1 mouse cellular context compared by ENCODE assay signal in the genomic region with DNA sequence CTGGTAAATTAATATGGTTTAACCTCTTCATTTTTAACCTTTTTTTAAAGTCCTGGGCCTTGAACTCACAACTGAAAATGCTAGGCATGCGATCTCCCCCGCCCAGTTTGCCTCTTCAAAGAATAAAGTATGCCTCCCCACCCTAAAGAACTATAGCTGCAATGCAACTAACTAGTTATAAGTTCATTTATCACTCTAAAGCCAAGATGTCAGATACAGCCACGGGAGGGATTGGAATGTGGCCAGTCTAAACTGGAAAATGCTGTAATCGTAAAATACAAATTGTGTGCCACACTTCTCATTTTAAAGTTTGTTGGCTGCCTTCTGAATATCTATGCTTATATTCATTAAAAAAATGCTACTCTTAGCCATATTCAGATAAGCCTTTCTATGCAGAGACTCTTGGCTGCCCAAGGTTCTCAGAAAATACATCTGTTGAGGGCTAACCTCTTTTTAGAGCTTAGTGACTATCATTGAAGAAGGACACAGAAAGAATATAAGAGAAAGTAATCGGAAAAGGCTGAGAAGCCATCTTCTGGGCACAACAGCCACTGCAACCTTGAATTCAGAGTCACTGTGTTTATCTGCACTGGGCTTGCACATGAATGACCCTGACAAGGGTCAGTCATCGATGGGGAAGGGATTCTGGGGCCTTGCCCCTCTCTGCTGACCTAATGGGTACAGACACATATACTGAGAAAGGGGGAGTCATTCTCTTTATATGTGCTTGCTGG.
TF ChIP-seq lines count a peak whose summit lies in the region.

No protein-coding gene starts in this region.

TF ChIP-seq in MEL, 35 proteins besides CTCF, POLR2A, EP300 and RAD21:
- TF ChIP-seq MYB (IDR thresholded peaks at IDR 0.05; ENCODE audit: low read depth, low read length) (no peak), MEF2A (IDR thresholded peaks at IDR 0.05; ENCODE audit: extremely low read depth, insufficient replicate concordance, low read depth, low read length, poor library complexity, severe bottlenecking) (no peak), BHLHE40 (IDR thresholded peaks at IDR 0.05; ENCODE audit: borderline replicate concordance, low read depth, low read length) (no peak), SMC3 (IDR thresholded peaks at IDR 0.05; ENCODE audit: low read depth, low read length) (no peak), TCF12 (IDR thresholded peaks at IDR 0.05; ENCODE audit: low read depth, low read length) (no peak), GABPA (IDR thresholded peaks at IDR 0.05; ENCODE audit: low read depth, low read length) (no peak), ZC3H11A (IDR thresholded peaks at IDR 0.05; ENCODE audit: low read depth, low read length) (no peak), USF2 (IDR thresholded peaks at IDR 0.05; ENCODE audit: borderline replicate concordance in 1 of 2, insufficient read depth in 1 of 2, low read depth in 1 of 2, low read length in 2 of 2) (no peak), GATA1 (IDR thresholded peaks at IDR 0.05; ENCODE audit: low read depth, low read length) (no peak), SIN3A (IDR thresholded peaks at IDR 0.05; ENCODE audit: low read length) (no peak)
